Mouse (Mus musculus): ENCODE data around the gene Kcnk5. TPM values are rescaled to one million over a fixed set of nuclear protein-coding genes. Genes with fewer than 3 reads are reported as not detected.

Gene Kcnk5
- total and polyA plus RNA-seq, 2 experiments from 2014 or later, result 0.70 to 0.99 TPM

GRCm38 (mm10) chr14:20175114-20175513 is 6.5 kb downstream of the Kcnk5 start:
- Histone ChIP-seq H3K9ac (replicated peaks; ENCODE audit: low read length, poor library complexity, severe bottlenecking) (no peak overlapping the region), H3K27ac (ENCODE audit: low read depth, low read length) (no peak overlapping the region), H3K4me3 (ENCODE audit: low read depth, low read length) (no peak overlapping the region), H3K4me1 (ENCODE audit: insufficient read depth, low read length) (0 out of 2 replicates have a peak, but pooled peaks cover 4% of the 10 kb centered on the region), H3K9me3 (ENCODE audit: low read length) (no peaks in the 10 kb centered on the region), H3K4me2 (ENCODE audit: low read depth, low read length, poor library complexity, severe bottlenecking) (no peak overlapping the region), H3K27me3 (ENCODE audit: insufficient read depth, low read length) (0 out of 2 replicates have a peak, but pooled peaks cover 2% of the 10 kb centered on the region), H3K36me3 (ENCODE audit: insufficient read depth, low read length) (no peaks in the 10 kb centered on the region)
- ATAC-seq (ENCODE audit: low FRiP score), result no peak
- no peak for TF ChIP-seq CTCF (IDR thresholded peaks at IDR 0.05)
- no peak for DNase-seq (ENCODE audit: low spot score)
- WGBS, result 95% methylated on average over 7 of the region's 7 CpGs

GRCm38 (mm10) chr14:20174696-20175095 is 6.9 kb downstream of the Kcnk5 start:
- DNase-seq (ENCODE audit: low spot score) (no peak), ATAC-seq (ENCODE audit: low FRiP score) (no peak)
- WGBS, result 94% methylated on average over 6 of the region's 6 CpGs
- Histone ChIP-seq H3K27ac (ENCODE audit: low read depth, low read length) (no peak overlapping the region), H3K27me3 (ENCODE audit: insufficient read depth, low read length) (no peaks in the 10 kb centered on the region), H3K9me3 (ENCODE audit: low read length) (no peaks in the 10 kb centered on the region), H3K4me2 (ENCODE audit: low read depth, low read length, poor library complexity, severe bottlenecking) (no peak overlapping the region), H3K4me3 (ENCODE audit: low read depth, low read length) (no peak overlapping the region), H3K9ac (replicated peaks; ENCODE audit: low read length, poor library complexity, severe bottlenecking) (no peak overlapping the region), H3K36me3 (ENCODE audit: insufficient read depth, low read length) (no peaks in the 10 kb centered on the region), H3K4me1 (ENCODE audit: insufficient read depth, low read length) (0 out of 2 replicates have a peak, but pooled peaks cover 4% of the 10 kb centered on the region)
- TF ChIP-seq CTCF (IDR thresholded peaks at IDR 0.05), result no peak

GRCm38 (mm10) chr14:20173873-20174490 is 7.6 kb downstream of the Kcnk5 start:
- Histone ChIP-seq H3K36me3 (ENCODE audit: insufficient read depth, low read length) (no peaks in the 10 kb centered on the region), H3K27me3 (ENCODE audit: insufficient read depth, low read length) (no peaks in the 10 kb centered on the region), H3K4me3 (ENCODE audit: low read depth, low read length) (no peak overlapping the region), H3K9me3 (ENCODE audit: low read length) (no peaks in the 10 kb centered on the region), H3K27ac (ENCODE audit: low read depth, low read length) (no peak overlapping the region), H3K9ac (replicated peaks; ENCODE audit: low read length, poor library complexity, severe bottlenecking) (no peak overlapping the region), H3K4me1 (ENCODE audit: insufficient read depth, low read length) (0 out of 2 replicates have a peak, but pooled peaks cover 4% of the 10 kb centered on the region), H3K4me2 (ENCODE audit: low read depth, low read length, poor library complexity, severe bottlenecking) (no peak overlapping the region)
- ATAC-seq (ENCODE audit: low FRiP score) (no peak), DNase-seq (ENCODE audit: low spot score) (no peak)
- no peak for TF ChIP-seq CTCF (IDR thresholded peaks at IDR 0.05)
- WGBS, result 93% methylated on average over 14 of the region's 14 CpGs

- TF ChIP-seq CTCF (IDR thresholded peaks at IDR 0.05), result no peak
- no peak overlapping the region for H3K27ac ChIP-seq (ENCODE audit: low read depth, low read length)
- no peak overlapping the region for H3K4me3 ChIP-seq (ENCODE audit: low read depth, low read length)
- H3K36me3 ChIP-seq (ENCODE audit: insufficient read depth, low read length), result no peaks in the 10 kb centered on the region
- 0 out of 2 replicates have a peak, but pooled peaks cover 4% of the 10 kb centered on the region for H3K4me1 ChIP-seq (ENCODE audit: insufficient read depth, low read length)
- H3K27me3 ChIP-seq (ENCODE audit: insufficient read depth, low read length), result no peaks in the 10 kb centered on the region
- no peaks in the 10 kb centered on the region for H3K9me3 ChIP-seq (ENCODE audit: low read length)
- 81% methylated on average over 4 of the region's 4 CpGs for WGBS
- DNase-seq (ENCODE audit: low spot score) (no peak), ATAC-seq (ENCODE audit: low FRiP score) (no peak)
- no peak overlapping the region for H3K9ac ChIP-seq (replicated peaks; ENCODE audit: low read length, poor library complexity, severe bottlenecking)
- H3K4me2 ChIP-seq (ENCODE audit: low read depth, low read length, poor library complexity, severe bottlenecking), result no peak overlapping the region
Measured at GRCm38 (mm10) chr14:20172924-20173323, 8.7 kb downstream of the Kcnk5 start.

- 0 out of 2 replicates have a peak, but pooled peaks cover 4% of the 10 kb centered on the region for H3K4me1 ChIP-seq (ENCODE audit: insufficient read depth, low read length)
- H3K9me3 ChIP-seq (ENCODE audit: low read length), result no peaks in the 10 kb centered on the region
- H3K36me3 ChIP-seq (ENCODE audit: insufficient read depth, low read length), result no peaks in the 10 kb centered on the region
- ATAC-seq (ENCODE audit: low FRiP score) (no peak), DNase-seq (ENCODE audit: low spot score) (no peak)
- TF ChIP-seq CTCF (IDR thresholded peaks at IDR 0.05), result no peak
- no peak overlapping the region for H3K27ac ChIP-seq (ENCODE audit: low read depth, low read length)
- no peak overlapping the region for H3K9ac ChIP-seq (replicated peaks; ENCODE audit: low read length, poor library complexity, severe bottlenecking)
- 89% methylated on average over 5 of the region's 5 CpGs for WGBS
- no peak overlapping the region for H3K4me2 ChIP-seq (ENCODE audit: low read depth, low read length, poor library complexity, severe bottlenecking)
- H3K4me3 ChIP-seq (ENCODE audit: low read depth, low read length), result no peak overlapping the region
- H3K27me3 ChIP-seq (ENCODE audit: insufficient read depth, low read length), result no peaks in the 10 kb centered on the region
Measured at GRCm38 (mm10) chr14:20172509-20172908, 9.1 kb downstream of the Kcnk5 start.

GRCm38 (mm10) chr14:20171840-20172239 is 9.8 kb downstream of the Kcnk5 start:
- no peaks in the 10 kb centered on the region for H3K9me3 ChIP-seq (ENCODE audit: low read length)
- H3K27ac ChIP-seq (ENCODE audit: low read depth, low read length), result no peak overlapping the region
- H3K4me2 ChIP-seq (ENCODE audit: low read depth, low read length, poor library complexity, severe bottlenecking), result no peak overlapping the region
- H3K9ac ChIP-seq (replicated peaks; ENCODE audit: low read length, poor library complexity, severe bottlenecking), result no peak overlapping the region
- no peak for TF ChIP-seq CTCF (IDR thresholded peaks at IDR 0.05)
- 0 out of 2 replicates have a peak, but pooled peaks cover 4% of the 10 kb centered on the region for H3K4me1 ChIP-seq (ENCODE audit: insufficient read depth, low read length)
- H3K36me3 ChIP-seq (ENCODE audit: insufficient read depth, low read length), result no peaks in the 10 kb centered on the region
- no peak overlapping the region for H3K4me3 ChIP-seq (ENCODE audit: low read depth, low read length)
- ATAC-seq (ENCODE audit: low FRiP score), result no peak
- H3K27me3 ChIP-seq (ENCODE audit: insufficient read depth, low read length), result no peaks in the 10 kb centered on the region
- 63% methylated on average over 3 of the region's 3 CpGs for WGBS
- peak; percentile 61 for DNase-seq (ENCODE audit: low spot score)
